Mouse (Mus musculus) mouse embryonic stem cell (cell line): ENCODE results near the gene Mmrn2.

Experiments
- in situ Hi-C, 2 experiments: fragments of 300-500 bp; cut with MboI; formaldehyde crosslinking; loops; 1 replicate in 1 of 2; 3 replicates in 1 of 2; pipeline ENCODE4 v1.14.3; 2019 to 2020; ENCODE audit warnings: low sequenced_read_pairs in 2 of 2, low pct_unique_long_range_greater_than_20kb in 1 of 2, mixed read lengths in 1 of 2; ENCODE audit not compliant: unreplicated experiment in 1 of 2

Mmrn2 gene

DNA sequence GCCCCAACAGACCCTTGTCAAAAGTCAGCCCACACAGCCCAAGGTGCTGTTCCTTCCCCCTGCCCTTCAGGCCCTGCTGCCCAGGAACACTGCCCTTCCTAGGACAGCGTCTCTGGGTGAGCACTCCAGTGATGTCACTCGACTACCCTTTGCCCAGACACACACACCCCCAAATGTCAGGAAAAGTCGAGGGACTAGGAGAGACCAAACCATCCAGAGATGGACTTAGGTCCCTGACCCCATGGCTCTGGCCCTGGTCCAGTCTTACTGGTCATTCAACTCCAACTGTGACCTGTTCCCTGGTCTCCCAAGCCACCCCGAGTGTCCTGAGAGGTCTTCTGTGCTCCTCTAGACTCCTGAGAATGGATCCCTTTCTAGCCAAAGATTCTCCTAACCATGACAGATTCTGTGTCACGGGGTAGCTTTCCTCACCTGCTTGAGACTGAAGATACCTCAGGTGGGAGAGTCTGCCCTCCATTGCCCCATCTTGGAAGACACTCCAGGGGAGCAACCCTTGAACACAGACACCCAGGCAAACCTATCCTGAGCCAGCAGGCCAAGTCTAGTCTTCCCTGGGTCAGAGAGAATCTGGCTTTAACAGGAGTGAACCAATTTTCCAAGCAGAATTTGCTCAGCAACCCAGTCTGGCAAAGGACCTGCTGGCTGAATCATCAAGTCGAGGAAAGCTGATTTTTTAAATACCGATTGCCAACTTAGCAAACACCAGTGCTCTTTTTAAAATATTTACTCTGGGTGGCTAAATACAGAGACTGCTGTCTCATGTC, 17.4 kb upstream of the Mmrn2 start:
- in situ Hi-C loops: no loop called here

DNA sequence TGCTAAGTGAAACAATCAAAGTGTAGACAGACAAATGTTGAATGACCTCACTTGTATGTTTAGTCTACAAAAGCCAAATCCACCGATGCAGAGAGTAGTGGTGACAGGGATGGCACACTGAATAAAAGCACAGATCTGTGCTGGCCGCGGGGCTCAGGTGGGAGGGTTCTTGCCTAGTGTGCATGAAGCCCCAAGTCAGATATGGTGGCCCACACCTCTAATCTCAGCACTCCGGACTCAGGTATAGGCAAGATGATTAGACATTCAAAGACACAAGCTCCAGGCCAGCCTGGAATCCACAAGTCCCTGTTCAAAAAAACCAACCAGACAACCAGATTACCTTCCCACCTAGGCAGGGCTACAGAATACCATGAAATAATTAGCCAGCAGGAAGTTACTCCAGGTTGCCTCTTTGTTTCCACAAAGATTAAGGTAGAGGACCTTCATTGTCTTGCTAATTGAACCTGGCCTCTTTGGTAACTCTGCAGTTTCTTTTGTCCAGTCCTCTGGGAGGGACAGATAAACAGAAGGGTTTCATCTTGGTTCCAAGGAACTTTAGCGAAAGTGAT, 15.5 kb upstream of the Mmrn2 start:
- in situ Hi-C loops: loop anchor here in 1 of 2 experiments (10.0 kb wide), 1 partner anchor 105 kb away; no protein-coding TSS in a partner anchor

DNA sequence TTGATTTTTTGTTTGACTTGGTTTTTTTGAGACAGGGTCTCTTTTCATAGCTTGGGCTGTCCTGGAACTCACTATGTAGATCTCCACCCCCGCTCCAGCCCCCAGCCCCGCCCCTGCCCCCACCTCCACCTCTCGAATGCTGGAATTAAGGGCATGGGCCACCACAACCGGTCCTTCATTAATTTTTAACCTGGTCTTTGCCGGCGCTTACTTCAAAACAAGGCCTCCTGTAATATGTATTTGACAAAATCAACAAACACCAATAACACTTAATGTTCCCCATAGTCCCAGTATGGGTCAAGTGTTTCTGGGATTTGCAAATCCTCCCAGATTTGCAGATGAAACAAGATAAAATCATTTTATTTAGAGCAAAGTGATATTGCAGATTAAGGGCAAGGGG, 15.0 kb upstream of the Mmrn2 start:
- in situ Hi-C loops: loop anchor here in 1 of 2 experiments (10.0 kb wide), 1 partner anchor 105 kb away; no protein-coding TSS in a partner anchor

- in situ Hi-C loops: loop anchor here in 1 of 2 experiments (10.0 kb wide), 1 partner anchor 107 kb away; no protein-coding TSS in a partner anchor
Measured at GRCm38 (mm10) chr14:34362135-34362534, 13.1 kb upstream of the Mmrn2 start.

GRCm38 (mm10) chr14:34362726-34363445, 12.4 kb upstream of the Mmrn2 start:
- in situ Hi-C loops: loop anchor here in 1 of 2 experiments (10.0 kb wide), 1 partner anchor 108 kb away; no protein-coding TSS in a partner anchor

- in situ Hi-C loops: loop anchor here in 1 of 2 experiments (10.0 kb wide), 1 partner anchor 109 kb away; no protein-coding TSS in a partner anchor
Measured at GRCm38 (mm10) chr14:34363490-34364253, 11.6 kb upstream of the Mmrn2 start.

DNA sequence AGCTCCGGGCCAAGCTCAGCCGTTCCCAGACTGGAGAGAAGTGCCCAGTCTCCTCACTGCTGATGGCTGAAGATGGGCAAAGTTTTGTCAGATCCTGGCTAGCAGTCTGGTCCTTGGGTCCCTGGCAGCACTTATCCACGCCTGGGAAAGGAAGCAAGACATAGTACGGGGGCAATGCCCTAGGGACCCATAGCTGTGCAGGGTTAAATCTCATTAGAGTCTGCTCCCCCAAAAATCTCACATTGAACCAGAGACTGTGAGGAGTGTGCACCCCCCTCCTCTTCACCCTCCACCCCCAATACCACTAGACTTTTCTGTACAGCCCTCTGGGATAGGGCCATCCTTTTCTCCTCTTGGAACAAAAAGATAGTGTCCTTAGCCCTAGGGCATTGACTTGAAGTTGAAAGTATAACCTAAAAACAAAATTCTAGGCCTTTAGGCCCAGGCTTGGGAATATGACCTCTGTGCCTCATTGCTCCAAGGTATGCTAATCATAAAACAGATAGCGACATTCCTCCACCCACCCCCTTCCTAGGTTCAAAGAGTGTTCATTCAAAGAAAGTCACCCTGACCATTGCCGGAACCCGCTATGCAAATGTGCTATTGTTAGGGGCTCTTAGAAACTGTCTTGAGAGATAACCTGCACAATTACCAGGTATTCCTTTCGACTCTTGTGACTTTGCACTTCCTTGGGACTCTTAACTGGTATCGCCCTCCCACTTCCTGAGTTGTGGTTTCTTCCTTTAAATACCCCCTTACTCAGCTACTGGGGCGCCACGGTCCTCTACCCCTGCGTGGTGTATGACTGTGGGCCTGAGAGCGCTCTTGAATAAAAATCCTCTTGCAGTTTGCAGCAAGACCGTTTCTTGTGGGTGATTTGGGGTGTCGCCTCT, 10.8 kb upstream of the Mmrn2 start:
- in situ Hi-C loops: loop anchor here in 1 of 2 experiments (10.0 kb wide), 1 partner anchor 110 kb away; no protein-coding TSS in a partner anchor

DNA sequence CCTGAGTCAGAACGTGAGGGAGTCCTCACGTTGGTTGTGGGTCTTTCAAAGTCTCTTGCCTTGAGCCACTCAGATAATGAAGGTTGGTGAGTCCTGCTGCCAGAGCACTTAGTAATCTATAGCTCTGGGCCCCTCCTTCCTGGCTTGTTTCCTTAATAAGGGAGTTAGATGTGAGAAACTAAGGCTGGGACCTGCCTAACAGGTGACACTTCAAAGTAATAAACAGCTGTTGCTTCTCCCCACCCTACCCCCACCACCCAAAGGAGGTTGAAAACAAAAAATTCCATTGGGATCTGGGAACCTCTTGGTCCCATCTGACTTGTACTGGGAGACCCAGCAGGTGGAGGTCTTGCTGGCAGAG, 10.1 kb upstream of the Mmrn2 start:
- in situ Hi-C loops: loop anchor here in 1 of 2 experiments (10.0 kb wide), 1 partner anchor 110 kb away; no protein-coding TSS in a partner anchor

DNA sequence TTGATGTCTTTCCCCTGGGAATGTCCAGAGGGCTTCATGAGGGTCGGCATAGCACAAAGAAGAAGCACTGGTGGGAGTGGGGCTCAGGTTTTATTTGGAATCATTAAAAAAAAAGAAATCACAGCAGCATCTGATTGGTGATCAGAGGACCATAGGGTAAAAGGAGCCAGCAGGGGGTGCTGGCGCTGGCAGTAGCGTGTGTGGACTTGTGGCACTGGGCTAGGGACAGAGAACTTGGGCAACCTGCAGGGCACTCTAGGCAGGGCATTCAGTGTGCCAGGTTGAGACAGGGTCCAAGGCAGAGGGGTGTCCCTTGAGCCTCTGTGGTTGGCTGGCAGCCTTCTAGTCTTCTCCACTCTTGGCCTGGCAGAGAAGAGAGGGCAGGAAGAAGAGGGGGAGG, 5.1 kb upstream of the Mmrn2 start:
- in situ Hi-C loops: no loop called here

GRCm38 (mm10) chr14:34370921-34371320, 4.3 kb upstream of the Mmrn2 start:
- in situ Hi-C loops: no loop called here

DNA sequence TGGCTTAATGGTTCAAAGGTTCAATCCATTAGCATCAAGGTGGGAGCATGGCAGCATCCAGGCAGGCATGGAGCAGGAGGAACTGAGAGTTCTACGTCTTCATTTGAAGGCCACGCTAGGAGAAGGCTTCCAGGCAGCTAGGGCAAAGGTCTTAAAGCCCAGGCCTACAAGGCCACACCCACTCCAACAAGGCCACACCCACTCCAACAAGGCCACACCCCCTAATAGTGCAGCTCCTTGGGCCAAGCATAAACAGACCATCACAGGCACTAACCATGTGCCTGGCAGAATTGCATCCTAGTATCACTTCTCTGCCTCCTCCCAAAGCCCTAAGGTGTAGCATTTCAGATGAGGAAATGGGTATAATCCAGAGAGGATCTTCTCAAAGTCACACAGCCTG, 3.5 kb upstream of the Mmrn2 start:
- in situ Hi-C loops: no loop called here

DNA sequence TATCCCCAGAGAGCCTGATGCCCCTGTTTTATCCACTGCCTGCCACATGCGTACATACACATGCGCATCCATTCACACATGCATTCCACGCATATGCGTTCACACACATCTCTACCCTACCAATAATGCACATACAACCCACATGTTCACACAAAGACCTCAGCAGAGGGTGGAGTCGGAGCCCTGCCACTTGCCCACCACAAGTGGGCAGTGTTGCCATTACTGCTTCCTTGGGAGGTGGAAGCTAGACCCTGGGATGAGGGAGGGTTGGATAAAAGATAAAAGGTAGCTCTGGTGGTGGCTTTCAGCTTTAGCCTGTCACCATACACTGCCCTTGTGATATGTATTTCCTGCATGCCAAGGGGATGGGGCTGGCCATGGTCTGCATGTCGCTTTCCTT, 2.6 kb upstream of the Mmrn2 start:
- in situ Hi-C loops: no loop called here

GRCm38 (mm10) chr14:34373581-34373980, 1.7 kb upstream of the Mmrn2 start:
- in situ Hi-C loops: no loop called here

- in situ Hi-C loops: no loop called here
Measured at GRCm38 (mm10) chr14:34374577-34374976, 688 bp upstream of the Mmrn2 start, which contains the start of gene Sncg. TSS of gene Sncg (minus strand) at chr14:34374789.

GRCm38 (mm10) chr14:34375941-34376340, 676 bp downstream of the Mmrn2 start:
- in situ Hi-C loops: no loop called here

DNA sequence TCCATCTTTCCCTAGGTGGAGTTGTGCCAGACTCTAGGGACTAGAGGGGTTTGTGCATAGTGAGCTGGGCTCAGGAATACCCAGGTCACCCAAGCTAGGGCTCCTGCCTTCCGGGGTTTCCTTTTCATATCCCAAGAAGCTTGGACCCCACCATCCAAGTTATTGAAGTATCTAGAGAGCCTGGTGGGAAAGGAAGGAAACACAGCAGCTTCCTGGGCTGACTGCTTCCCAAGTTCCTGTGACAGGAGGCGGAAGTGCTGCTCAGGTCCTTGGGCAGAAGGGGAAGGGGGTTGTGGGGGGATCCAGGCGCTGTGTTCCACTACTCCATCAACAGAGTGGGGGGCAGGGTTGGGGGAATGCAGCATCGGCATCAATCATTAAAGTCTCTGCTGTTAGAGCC, 1.9 kb downstream of the Mmrn2 start:
- in situ Hi-C loops: no loop called here

DNA sequence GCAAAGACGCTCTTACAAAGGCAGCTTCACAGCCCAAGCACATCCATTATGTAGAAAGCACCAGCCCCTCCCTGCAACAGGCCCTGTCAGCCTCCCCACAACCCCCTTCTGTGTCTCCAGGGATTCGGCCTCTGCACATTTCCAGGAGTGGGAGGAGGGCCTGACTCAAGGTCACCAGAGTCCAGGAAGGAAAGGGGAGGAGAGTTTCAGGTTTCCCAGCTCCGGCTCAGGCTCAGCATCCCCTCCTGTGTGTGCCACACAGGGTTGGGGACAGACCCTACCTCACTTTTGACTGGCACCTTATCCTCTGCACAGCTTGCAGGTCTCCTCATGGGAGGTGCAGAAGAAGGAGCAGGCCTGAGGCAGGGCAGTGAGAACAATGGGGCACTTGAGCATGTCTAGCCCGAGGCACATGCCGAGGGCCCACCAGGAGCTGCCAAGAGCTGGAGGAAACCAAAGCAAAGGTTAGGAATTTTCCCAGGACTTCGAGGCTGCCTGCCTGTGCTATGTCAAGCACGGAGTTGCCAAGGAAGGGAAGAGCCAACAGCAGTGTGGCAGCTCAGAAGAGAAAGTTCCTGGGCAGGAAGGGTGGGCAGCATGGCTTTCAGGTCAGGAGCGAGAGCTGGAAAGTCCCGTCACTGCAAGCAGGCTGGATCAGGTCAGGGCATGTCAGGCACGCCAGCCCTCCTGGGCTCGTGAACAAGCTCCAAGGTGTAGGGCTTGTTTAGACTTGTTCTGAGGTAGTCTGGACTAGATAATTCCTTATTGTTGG, 3.5 kb downstream of the Mmrn2 start:
- in situ Hi-C loops: no loop called here
